Mouse (Mus musculus) hindbrain, embryonic 16.5 days (tissue): ENCODE measurements around the gene Olfr513. TPM values are rescaled to one million over a fixed set of nuclear protein-coding genes. Genes with fewer than 3 reads are reported as not detected.

Source experiments
- ATAC-seq: fragments of 200-750 bp; cut with Nextera tagmentation; 2 replicates; pipeline ENCODE4 v1.8.0; 2017; ENCODE audit warnings: moderate TSS enrichment, moderate library complexity
- H3K27ac ChIP-seq: fragments of 300-500 bp; sonication (generic); 2 replicates; pipeline ENCODE4 v1.5.1; 2014; ENCODE audit warnings: low read depth, mild to moderate bottlenecking, control low read depth, low read length, moderate library complexity
- H3K27me3 ChIP-seq: fragments of 300-500 bp; sonication (generic); replicated peaks from 2 replicates; pipeline ENCODE4 v1.6.1; 2014; ENCODE audit warnings: low read length; ENCODE audit not compliant: control insufficient read depth, insufficient read depth
- H3K36me3 ChIP-seq: fragments of 300-500 bp; sonication (generic); 2 replicates; pipeline ENCODE4 v1.6.1; 2014; ENCODE audit warnings: mild to moderate bottlenecking, low read length, moderate library complexity, mixed read lengths; ENCODE audit not compliant: control insufficient read depth, insufficient read depth
- H3K4me1 ChIP-seq: fragments of 300-500 bp; sonication (generic); 2 replicates; pipeline ENCODE4 v1.6.1; 2014; ENCODE audit warnings: low read depth, low read length; ENCODE audit not compliant: control insufficient read depth, insufficient read depth
- H3K4me2 ChIP-seq: fragments of 300-500 bp; sonication (generic); 2 replicates; pipeline ENCODE4 v1.6.1; 2014; ENCODE audit warnings: mild to moderate bottlenecking, low read length, control low read depth, moderate library complexity
- H3K4me3 ChIP-seq: fragments of 300-500 bp; sonication (generic); 2 replicates; pipeline ENCODE4 v1.5.1; 2014; ENCODE audit warnings: mild to moderate bottlenecking, low read length, control low read depth, moderate library complexity
- H3K9ac ChIP-seq: fragments of 300-500 bp; sonication (generic); 2 replicates; pipeline ENCODE4 v1.6.1; 2014; ENCODE audit warnings: low read depth, mild to moderate bottlenecking, control low read depth, low read length, moderate library complexity
- H3K9me3 ChIP-seq: fragments of 300-500 bp; sonication (generic); 2 replicates; pipeline ENCODE4 v1.6.1; 2014; ENCODE audit warnings: mild to moderate bottlenecking, low read length, moderate library complexity; ENCODE audit not compliant: control insufficient read depth
- WGBS: fragments of 180-500 bp; shearing (Covaris S2); extraction: QIAGEN DNeasy Blood & Tissue Kit; methylation state at CpG from one replicate; pipeline ENCODE4 v1.1.7; 2014; 5-methylcytosine and 5-hydroxymethylcytosine counted together
- polyA plus RNA-seq: library from polyadenylated mRNA; unstranded; fragments of >200 nt; fragmentation: Nextera tagmentation; extraction: Ambion mirVana; gene quantifications from 2 replicates; pipeline ENCODE4 v1.2.1, GENCODE M21; 2015

The Olfr513 gene
- polyA plus RNA-seq = not detected in 2 replicates

DNA sequence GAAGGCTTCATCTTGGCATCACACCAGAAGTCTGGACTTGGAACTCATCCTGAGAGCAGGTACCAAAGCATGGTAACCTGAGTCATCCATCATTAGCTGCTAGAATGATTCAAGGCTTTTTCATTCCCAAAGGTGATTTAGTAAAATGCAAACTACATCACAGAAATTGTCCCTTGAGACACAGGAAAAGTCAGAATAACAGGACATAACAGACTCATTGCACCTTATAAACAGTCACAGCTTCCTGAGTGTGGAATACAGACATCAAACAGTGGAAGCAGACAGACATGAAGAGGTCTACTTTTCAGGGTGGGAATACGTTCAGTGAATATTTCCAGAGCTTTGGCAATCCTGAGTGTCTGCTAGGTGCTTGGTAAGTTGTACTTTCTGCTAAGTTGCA, at the start of gene Olfr513:
Olfr513 (plus strand) TSS at position 301 of the 400 bp plus-strand sequence.
- no peaks in the 10 kb centered on the region for H3K9me3 ChIP-seq
- H3K4me1 ChIP-seq = no peaks in the 10 kb centered on the region
- H3K4me2 ChIP-seq = no peak within 1 kb of the TSS
- H3K27me3 ChIP-seq = no peaks in the 10 kb centered on the region
- no peak within 1 kb of the TSS for H3K27ac ChIP-seq
- no peak for ATAC-seq
- no peaks in the 10 kb centered on the region for H3K36me3 ChIP-seq
- 88% methylated on average over 1 of the region's 1 CpGs for WGBS
- no peak within 1 kb of the TSS for H3K9ac ChIP-seq
- H3K4me3 ChIP-seq = no peak within 1 kb of the TSS

DNA sequence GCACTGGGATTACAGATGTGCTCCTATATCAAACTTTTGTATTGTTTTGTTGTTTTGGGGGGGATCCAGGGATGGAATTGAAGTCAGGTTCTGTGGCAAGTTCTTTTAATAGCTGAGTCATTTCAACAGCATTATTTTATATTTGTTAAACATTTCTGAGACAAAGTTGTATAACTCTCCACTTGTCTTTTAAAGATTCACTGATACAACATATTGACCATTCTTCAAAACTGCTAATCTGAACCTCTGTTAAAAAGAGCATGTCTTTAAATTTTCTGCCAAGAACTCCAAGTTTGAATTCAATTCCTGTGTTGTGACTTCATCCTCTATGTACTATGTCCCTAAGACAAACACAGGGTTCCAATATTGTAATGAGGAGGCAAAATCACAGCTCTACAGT, 37.8 kb upstream of the Olfr513 start, which contains the start of gene Olfr512:
Olfr512 (plus strand) TSS at position 301 of the 400 bp plus-strand sequence.
- no peak within 1 kb of the TSS for H3K4me3 ChIP-seq
- H3K9ac ChIP-seq = no peak within 1 kb of the TSS
- no peaks in the 10 kb centered on the region for H3K27me3 ChIP-seq
- H3K9me3 ChIP-seq = no peaks in the 10 kb centered on the region
- H3K4me2 ChIP-seq = no peak within 1 kb of the TSS
- ATAC-seq = no peak
- H3K27ac ChIP-seq = no peak within 1 kb of the TSS
- no peaks in the 10 kb centered on the region for H3K36me3 ChIP-seq
- no peaks in the 10 kb centered on the region for H3K4me1 ChIP-seq

DNA sequence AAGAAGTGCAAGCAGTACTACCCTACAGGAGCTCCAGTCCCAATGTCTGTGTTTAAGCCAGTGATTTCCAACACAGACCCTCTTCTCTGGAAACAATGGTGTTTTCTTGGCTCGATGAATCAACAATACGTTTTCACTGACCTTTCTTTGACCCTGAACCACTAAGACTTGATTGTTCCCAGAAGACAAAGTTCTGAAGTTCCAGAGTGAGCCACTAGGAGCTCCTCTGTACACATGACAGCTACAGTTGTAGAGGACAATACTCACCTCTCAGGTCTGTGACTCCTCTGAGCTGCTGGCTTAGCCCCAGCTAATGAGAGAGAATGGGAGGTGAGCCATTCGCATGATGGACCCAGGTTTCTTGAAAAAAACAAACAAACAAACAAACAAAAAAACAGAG, 9.6 kb downstream of the Olfr513 start:
- Histone ChIP-seq H3K4me3 (no peak overlapping the region), H3K36me3 (no peaks in the 10 kb centered on the region), H3K27ac (no peak overlapping the region), H3K4me1 (no peaks in the 10 kb centered on the region), H3K9ac (no peak overlapping the region), H3K27me3 (no peaks in the 10 kb centered on the region), H3K4me2 (no peak overlapping the region), H3K9me3 (no peaks in the 10 kb centered on the region)
- no peak for ATAC-seq
- WGBS = 30% methylated on average over 3 of the region's 3 CpGs

DNA sequence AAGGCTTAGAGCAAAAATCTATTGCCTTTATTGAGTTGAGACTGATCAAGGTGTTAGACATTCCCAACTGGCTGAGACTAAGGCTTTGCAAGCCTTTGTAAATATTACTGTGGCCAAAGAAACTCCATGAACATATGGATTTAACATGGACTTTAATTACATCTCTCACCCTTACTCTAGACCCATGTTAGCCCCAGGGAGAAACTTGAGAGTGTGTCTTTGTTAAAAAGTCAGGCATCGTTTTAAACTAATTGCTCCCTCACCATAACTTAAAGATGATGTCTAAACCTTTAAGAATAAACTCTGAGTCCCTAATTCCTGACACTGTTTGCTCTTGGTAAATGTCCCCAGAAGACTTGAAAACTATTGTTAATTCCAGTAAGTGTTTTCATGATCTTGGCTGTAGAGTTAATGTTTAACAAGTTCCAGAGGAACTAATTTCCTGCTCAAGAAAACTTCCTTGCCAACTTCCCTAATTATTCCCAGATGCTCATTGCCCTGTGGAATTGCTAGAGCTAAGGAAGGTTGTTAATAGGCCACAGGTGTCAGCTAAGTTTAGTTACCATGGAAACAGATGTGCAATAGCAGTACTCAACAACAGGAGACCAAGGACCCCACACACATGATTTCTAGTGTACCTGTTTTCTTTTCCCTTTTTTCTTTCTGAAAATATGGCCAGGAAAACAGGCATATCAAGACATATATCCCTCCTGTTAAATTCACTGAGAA, 46.6 kb downstream of the Olfr513 start:
- no peak overlapping the region for H3K4me2 ChIP-seq
- 66% methylated on average over 1 of the region's 1 CpGs for WGBS
- H3K4me1 ChIP-seq = no peaks in the 10 kb centered on the region
- H3K9ac ChIP-seq = no peak overlapping the region
- ATAC-seq = no peak
- no peaks in the 10 kb centered on the region for H3K36me3 ChIP-seq
- no peaks in the 10 kb centered on the region for H3K27me3 ChIP-seq
- no peak overlapping the region for H3K4me3 ChIP-seq
- no peaks in the 10 kb centered on the region for H3K9me3 ChIP-seq
- H3K27ac ChIP-seq = no peak overlapping the region

Other genes starting within 250 kb of the Olfr513 start
- not detected in 2 replicates for gene Olfr502, start 225.9 kb upstream of the Olfr513 start, polyA plus RNA-seq
- gene Olfr503, start 206.4 kb upstream of the Olfr513 start, polyA plus RNA-seq = not detected in 2 replicates
- not detected in 2 replicates for gene Olfr504, start 185.2 kb upstream of the Olfr513 start, polyA plus RNA-seq
- not detected in 2 replicates for gene Olfr506, start 140.2 kb upstream of the Olfr513 start, polyA plus RNA-seq
- gene Olfr507, start 129.2 kb upstream of the Olfr513 start, polyA plus RNA-seq = not detected in 2 replicates
- gene Olfr508, start 121.0 kb upstream of the Olfr513 start, polyA plus RNA-seq = not detected in 2 replicates
- gene Olfr509, start 99.1 kb upstream of the Olfr513 start, polyA plus RNA-seq = not detected in 2 replicates
- not detected in 2 replicates for gene Olfr510, start 84.6 kb upstream of the Olfr513 start, polyA plus RNA-seq
- gene Olfr512, start 37.7 kb upstream of the Olfr513 start, polyA plus RNA-seq = not detected in 2 replicates
- not detected in 2 replicates for gene Olfr514, start 75.0 kb downstream of the Olfr513 start, polyA plus RNA-seq
- gene Olfr516, start 99.6 kb downstream of the Olfr513 start, polyA plus RNA-seq = not detected in 2 replicates
- gene Olfr517, start 121.4 kb downstream of the Olfr513 start, polyA plus RNA-seq = not detected in 2 replicates
- gene Olfr518, start 134.0 kb downstream of the Olfr513 start, polyA plus RNA-seq = not detected in 2 replicates
- gene Olfr519, start 143.4 kb downstream of the Olfr513 start, polyA plus RNA-seq = not detected in 2 replicates
- 0.04 TPM in 1 of 2 replicates, not detected in the other for gene Nlrp10, start 179.2 kb downstream of the Olfr513 start, polyA plus RNA-seq
- 67.3 and 70.9 TPM in 2 replicates for gene Eif3f, start 183.4 kb downstream of the Olfr513 start, polyA plus RNA-seq
- gene Tub, start 199.4 kb downstream of the Olfr513 start, polyA plus RNA-seq = 41.9 and 50.8 TPM in 2 replicates